Mouse (Mus musculus): ENCODE measurements at regions not wholly inside any gene's neighbourhood (a gene's known extent, or its start where the extent isn't known, plus 50 kb on each side); places are given as distances from the start of the nearest gene placed in this dataset.

DNA sequence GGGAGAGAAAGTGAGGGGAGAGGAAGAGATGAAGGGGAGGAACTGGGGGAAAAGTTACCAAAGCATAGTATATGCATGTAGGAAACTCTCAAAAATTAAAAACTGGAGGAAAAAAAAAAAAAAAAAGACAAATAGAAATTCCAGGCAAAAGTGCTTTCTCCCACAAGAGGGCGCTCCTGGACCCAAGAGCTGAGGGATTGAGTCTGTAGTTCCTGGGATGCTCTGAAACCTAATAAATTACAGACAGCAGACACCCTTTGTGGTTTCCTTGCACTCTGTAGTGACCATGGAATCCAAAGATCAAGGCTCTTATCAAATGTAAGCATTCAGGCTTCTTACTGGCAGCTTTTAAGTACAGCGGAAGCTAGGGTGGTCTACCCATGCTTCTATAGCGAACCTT lies 86.7 kb upstream of the Pabpc6 start:
- no peak for ATAC-seq (ENCODE audit: low FRiP score)
- WGBS: 48% methylated on average over 3 of the region's 3 CpGs
- Histone ChIP-seq H3K27ac (replicated peaks) (peak overlapping the region; percentile 63), H3K27me3 (replicated peaks) (no peaks in the 10 kb centered on the region), H3K36me3 (no peaks in the 10 kb centered on the region), H3K9ac (replicated peaks) (no peak overlapping the region), H3K9me3 (replicated peaks) (no peaks in the 10 kb centered on the region), H3K4me2 (no peak overlapping the region), H3K4me3 (replicated peaks) (no peak overlapping the region), H3K4me1 (peaks cover 17% of the 10 kb centered on the region)

DNA sequence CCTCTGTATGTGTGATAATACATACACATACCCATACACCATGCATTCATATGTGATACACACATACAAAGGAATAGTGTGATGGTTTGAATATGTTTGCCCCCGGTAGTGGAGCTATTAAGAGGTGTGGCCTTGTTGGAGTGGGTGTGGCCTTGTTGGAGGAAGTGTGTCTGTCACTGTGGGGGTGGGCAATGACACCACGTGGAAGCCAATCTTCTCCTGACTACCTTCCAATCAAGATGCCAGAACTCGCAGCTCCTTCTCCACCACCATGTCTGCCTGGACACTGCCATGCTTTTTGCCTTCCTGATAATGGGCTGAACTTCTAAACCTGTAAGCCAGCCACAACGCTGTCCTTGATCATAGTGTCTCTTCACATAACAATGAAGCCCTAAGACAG lies 86.1 kb upstream of the Pabpc6 start:
- Histone ChIP-seq H3K4me2 (no peak overlapping the region), H3K4me3 (replicated peaks) (no peak overlapping the region), H3K9ac (replicated peaks) (no peak overlapping the region), H3K36me3 (no peaks in the 10 kb centered on the region), H3K9me3 (replicated peaks) (no peaks in the 10 kb centered on the region), H3K4me1 (peaks cover 17% of the 10 kb centered on the region), H3K27me3 (replicated peaks) (no peaks in the 10 kb centered on the region), H3K27ac (replicated peaks) (no peak overlapping the region)
- 88% methylated on average over 4 of the region's 4 CpGs for WGBS
- ATAC-seq (ENCODE audit: low FRiP score): no peak

- Histone ChIP-seq H3K27ac (replicated peaks) (no peak overlapping the region), H3K9me3 (replicated peaks) (no peaks in the 10 kb centered on the region), H3K4me1 (peaks cover 17% of the 10 kb centered on the region), H3K27me3 (replicated peaks) (no peaks in the 10 kb centered on the region), H3K36me3 (no peaks in the 10 kb centered on the region), H3K4me3 (replicated peaks) (no peak overlapping the region), H3K9ac (replicated peaks) (no peak overlapping the region), H3K4me2 (no peak overlapping the region)
- no peak for ATAC-seq (ENCODE audit: low FRiP score)
- WGBS: 85% methylated on average over 2 of the region's 2 CpGs
These were observed 85.4 kb upstream of the Pabpc6 start for GRCm38 (mm10) chr17:9754884-9755405.

GRCm38 (mm10) chr17:9752848-9753247 lies 83.3 kb upstream of the Pabpc6 start:
- H3K27ac ChIP-seq (replicated peaks): 0 out of 2 replicates have a peak overlapping the region, but pooled peaks have one; percentile 58
- H3K27me3 ChIP-seq (replicated peaks): no peaks in the 10 kb centered on the region
- ATAC-seq (ENCODE audit: low FRiP score): no peak
- H3K9ac ChIP-seq (replicated peaks): no peak overlapping the region
- H3K36me3 ChIP-seq: no peaks in the 10 kb centered on the region
- H3K9me3 ChIP-seq (replicated peaks): no peaks in the 10 kb centered on the region
- peaks cover 12% of the 10 kb centered on the region for H3K4me1 ChIP-seq
- no peak overlapping the region for H3K4me3 ChIP-seq (replicated peaks)
- H3K4me2 ChIP-seq: no peak overlapping the region
- WGBS: 90% methylated on average over 4 of the region's 4 CpGs

DNA sequence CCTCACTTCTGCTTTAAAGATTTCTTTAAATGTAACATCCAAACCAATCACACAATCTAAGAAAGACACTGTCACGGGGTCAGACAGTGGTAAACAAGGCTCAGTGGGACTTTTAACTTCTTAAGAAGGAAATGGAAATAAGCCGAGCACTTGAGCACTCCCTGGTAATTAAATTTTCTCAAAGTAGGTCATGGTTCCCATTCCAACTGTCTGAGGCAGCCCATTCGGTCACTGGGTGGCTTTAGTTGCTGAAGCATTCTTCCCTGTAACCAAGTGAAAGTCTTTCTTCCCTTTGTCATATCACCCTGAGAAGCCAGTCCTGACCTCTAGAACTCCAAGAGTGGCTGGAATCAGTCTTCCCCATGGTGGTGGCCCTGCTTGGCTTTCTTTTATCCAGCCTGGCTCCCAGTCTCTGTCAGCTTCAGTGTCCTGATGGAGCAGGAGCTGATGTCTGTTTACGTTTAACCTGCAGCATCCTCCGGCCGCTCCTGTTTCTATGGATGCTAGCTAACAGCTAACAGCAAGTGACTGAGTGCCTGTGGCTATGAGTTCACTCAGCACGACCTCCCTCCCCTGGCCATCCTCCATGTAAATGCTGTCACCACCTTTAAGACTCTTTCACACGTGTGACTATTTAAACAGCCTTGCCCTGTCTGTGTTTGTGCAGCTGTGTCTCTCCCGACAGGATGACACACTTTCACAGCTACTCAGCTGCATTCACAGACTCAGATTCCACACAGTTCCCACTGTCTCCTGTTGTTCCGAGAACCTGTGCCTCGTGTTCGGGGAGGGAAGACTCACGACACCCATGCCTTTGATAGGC lies 82.0 kb upstream of the Pabpc6 start:
- Histone ChIP-seq H3K9me3 (replicated peaks) (no peaks in the 10 kb centered on the region), H3K27me3 (replicated peaks) (no peaks in the 10 kb centered on the region), H3K4me3 (replicated peaks) (no peak overlapping the region), H3K9ac (replicated peaks) (no peak overlapping the region), H3K4me1 (peaks cover 7% of the 10 kb centered on the region), H3K36me3 (no peaks in the 10 kb centered on the region), H3K4me2 (no peak overlapping the region), H3K27ac (replicated peaks) (peak overlapping the region; percentile 58)
- WGBS: 46% methylated on average over 13 of the region's 13 CpGs
- peak; percentile 55; the same call in 1 of the 2 replicates for ATAC-seq (ENCODE audit: low FRiP score)

- Histone ChIP-seq H3K4me1 (peaks cover 8% of the 10 kb centered on the region; the same call in 1 of the 2 replicates), H3K36me3 (no peaks in the 10 kb centered on the region), H3K4me3 (replicated peaks) (no peak overlapping the region), H3K9ac (replicated peaks) (no peak overlapping the region), H3K9me3 (replicated peaks) (no peaks in the 10 kb centered on the region), H3K27me3 (replicated peaks) (no peaks in the 10 kb centered on the region), H3K4me2 (no peak overlapping the region), H3K27ac (replicated peaks) (no peak overlapping the region)
- no peak for ATAC-seq (ENCODE audit: low FRiP score)
- WGBS: 93% methylated on average over 8 of the region's 8 CpGs
These were observed 80.5 kb upstream of the Pabpc6 start for GRCm38 (mm10) chr17:9750046-9750445.

GRCm38 (mm10) chr17:9749301-9749700 lies 79.8 kb upstream of the Pabpc6 start:
- Histone ChIP-seq H3K36me3 (no peaks in the 10 kb centered on the region), H3K9ac (replicated peaks) (no peak overlapping the region), H3K27ac (replicated peaks) (no peak overlapping the region), H3K27me3 (replicated peaks) (no peaks in the 10 kb centered on the region), H3K4me3 (replicated peaks) (no peak overlapping the region), H3K4me1 (peaks cover 8% of the 10 kb centered on the region; the same call in 1 of the 2 replicates), H3K9me3 (replicated peaks) (no peaks in the 10 kb centered on the region), H3K4me2 (no peak overlapping the region)
- 94% methylated on average over 3 of the region's 3 CpGs for WGBS
- no peak for ATAC-seq (ENCODE audit: low FRiP score)

- Histone ChIP-seq H3K27ac (replicated peaks) (no peak overlapping the region), H3K27me3 (replicated peaks) (no peaks in the 10 kb centered on the region), H3K4me3 (replicated peaks) (no peak overlapping the region), H3K36me3 (no peaks in the 10 kb centered on the region), H3K9me3 (replicated peaks) (no peaks in the 10 kb centered on the region), H3K4me2 (no peak overlapping the region), H3K9ac (replicated peaks) (no peak overlapping the region), H3K4me1 (peaks cover 8% of the 10 kb centered on the region; the same call in 1 of the 2 replicates)
- WGBS: 91% methylated on average over 2 of the region's 2 CpGs
- ATAC-seq (ENCODE audit: low FRiP score): no peak
These were observed 78.4 kb upstream of the Pabpc6 start for GRCm38 (mm10) chr17:9747893-9748292.

GRCm38 (mm10) chr17:9743342-9743741 lies 73.8 kb upstream of the Pabpc6 start:
- ATAC-seq (ENCODE audit: low FRiP score): no peak

DNA sequence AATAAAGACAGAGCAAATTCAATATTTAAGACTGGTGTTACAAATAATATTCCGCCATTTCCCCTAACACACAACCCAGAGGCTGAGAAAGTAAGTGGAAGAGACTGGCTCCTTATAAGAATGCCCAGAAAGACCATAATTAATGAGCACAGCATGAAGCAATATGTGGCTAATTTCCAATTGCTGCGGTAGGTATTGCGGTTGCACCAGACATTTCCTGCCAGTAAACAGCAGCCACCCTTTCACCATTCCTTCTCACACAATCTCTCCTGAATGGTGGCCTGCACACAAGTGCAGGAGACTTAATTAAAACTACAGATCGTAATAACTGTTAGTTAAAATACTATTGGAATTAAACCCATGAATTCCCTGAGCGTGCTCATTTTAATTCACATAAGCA lies 71.8 kb upstream of the Pabpc6 start:
- no peaks in the 10 kb centered on the region for H3K36me3 ChIP-seq
- H3K27ac ChIP-seq (replicated peaks): no peak overlapping the region
- no peaks in the 10 kb centered on the region for H3K27me3 ChIP-seq (replicated peaks)
- H3K9ac ChIP-seq (replicated peaks): no peak overlapping the region
- H3K4me3 ChIP-seq (replicated peaks): no peak overlapping the region
- 68% methylated on average over 5 of the region's 5 CpGs for WGBS
- H3K9me3 ChIP-seq (replicated peaks): no peaks in the 10 kb centered on the region
- H3K4me2 ChIP-seq: no peak overlapping the region
- H3K4me1 ChIP-seq: 0 out of 2 replicates have a peak, but pooled peaks cover 3% of the 10 kb centered on the region
- ATAC-seq (ENCODE audit: low FRiP score): no peak

More at GRCm38 (mm10) chr17:9743342-9743741, 73.8 kb upstream of the Pabpc6 start:
- Histone ChIP-seq H3K9me3 (replicated peaks) (no peaks in the 10 kb centered on the region), H3K4me2 (no peak overlapping the region), H3K27ac (replicated peaks) (no peak overlapping the region), H3K4me1 (0 out of 2 replicates have a peak, but pooled peaks cover 3% of the 10 kb centered on the region), H3K9ac (replicated peaks) (no peak overlapping the region), H3K4me3 (replicated peaks) (no peak overlapping the region), H3K36me3 (no peaks in the 10 kb centered on the region), H3K27me3 (replicated peaks) (no peaks in the 10 kb centered on the region)
- 96% methylated on average over 5 of the region's 5 CpGs for WGBS

DNA sequence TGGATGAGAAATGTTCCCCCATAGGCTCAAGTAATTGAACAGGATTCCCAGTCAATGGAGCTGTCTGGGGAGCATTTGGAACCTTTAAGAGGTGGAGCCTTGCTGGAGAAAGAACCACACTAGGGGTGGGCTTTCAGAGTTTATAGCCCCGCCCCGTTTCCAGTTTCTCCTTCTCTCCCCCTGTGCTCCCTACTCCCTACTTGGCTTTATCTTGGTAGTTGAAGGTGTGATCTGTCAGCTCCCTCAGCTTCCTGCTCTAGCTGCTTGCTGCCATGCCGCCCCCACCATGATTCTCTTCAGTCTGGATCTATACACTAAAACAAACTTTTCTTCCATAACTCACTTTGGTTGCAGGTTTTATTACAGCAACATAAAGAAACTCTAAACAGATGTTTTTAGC lies 59.5 kb upstream of the Pabpc6 start:
- Histone ChIP-seq H3K4me2 (no peak overlapping the region), H3K36me3 (no peaks in the 10 kb centered on the region), H3K9me3 (replicated peaks) (no peaks in the 10 kb centered on the region), H3K27me3 (replicated peaks) (no peaks in the 10 kb centered on the region), H3K27ac (replicated peaks) (peak overlapping the region; percentile 28; the same call in 1 of the 2 replicates), H3K9ac (replicated peaks) (no peak overlapping the region), H3K4me1 (no peaks in the 10 kb centered on the region), H3K4me3 (replicated peaks) (no peak overlapping the region)
- ATAC-seq (ENCODE audit: low FRiP score): no peak
- WGBS: 84% methylated on average over 3 of the region's 3 CpGs

Measured in neural tube, embryonic 15.5 days (tissue).